Mouse (Mus musculus): ENCODE measurements at regions not wholly inside any gene's neighbourhood (a gene's known extent, or its start where the extent isn't known, plus 50 kb on each side); places are given as distances from the start of the nearest gene placed in this dataset.

DNA sequence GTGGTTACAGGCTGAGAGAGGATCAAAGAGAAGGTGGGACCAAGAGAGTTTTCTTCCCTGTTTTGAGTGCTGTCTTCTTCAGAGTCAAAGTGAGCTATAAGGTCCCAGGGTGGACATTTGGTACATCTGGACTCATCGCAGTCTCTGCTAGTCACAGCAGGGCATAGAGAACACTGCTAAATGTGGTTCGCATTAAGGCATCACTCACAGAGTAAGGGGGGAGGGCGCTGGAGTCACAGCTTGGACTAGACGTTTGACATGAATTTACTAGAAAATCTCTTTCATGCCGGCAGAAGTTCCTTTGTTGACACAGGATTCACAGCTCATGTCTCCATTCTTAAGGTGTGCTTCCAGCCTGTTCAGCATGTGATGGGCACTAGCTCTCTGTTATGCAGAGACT, 50.4 kb upstream of the Irf2bp2 start:
- Histone ChIP-seq H3K9me3 (replicated peaks; ENCODE audit: control insufficient read depth, low read length) (no peaks in the 10 kb centered on the region), H3K4me3 (ENCODE audit: low read depth, low read length) (no peak overlapping the region), H3K4me2 (no peak overlapping the region), H3K27ac (ENCODE audit: low read depth, low read length) (no peak overlapping the region), H3K27me3 (ENCODE audit: control insufficient read depth, insufficient read depth, low read length) (no peaks in the 10 kb centered on the region), H3K4me1 (ENCODE audit: control insufficient read depth, insufficient read depth, low read length) (0 out of 2 replicates have a peak, but pooled peaks cover 3% of the 10 kb centered on the region), H3K9ac (ENCODE audit: low read depth, low read length) (no peak overlapping the region), H3K36me3 (ENCODE audit: control insufficient read depth, insufficient read depth, low read length) (no peaks in the 10 kb centered on the region)
- no peak for ATAC-seq (replicated peaks; ENCODE audit: insufficient number of reproducible peaks, low FRiP score, low TSS enrichment)
- 63% methylated on average over 5 of the region's 5 CpGs for WGBS (ENCODE audit: insufficient replicate concordance)
